Mouse (Mus musculus) limb, embryonic 11.5 days (tissue): ENCODE data around the gene Smim8. TPM values are rescaled to one million over a fixed set of nuclear protein-coding genes. Genes with fewer than 3 reads are reported as not detected.

Experiments used
- ATAC-seq: fragments of 200-750 bp; cut with Nextera tagmentation; 2 replicates; pipeline ENCODE4 v1.8.0; 2017; ENCODE audit warnings: low read depth; ENCODE audit not compliant: insufficient number of reproducible peaks, low FRiP score, low TSS enrichment
- DNase-seq: peaks from one replicate; pipeline ENCODE4 v3.0.0-alpha.2; 2015; ENCODE audit warnings: low spot score
- H3K27ac ChIP-seq: fragments of 300-500 bp; sonication (generic); replicated peaks from 2 replicates; pipeline ENCODE4 v1.5.1; 2014; ENCODE audit warnings: low read depth, mild to moderate bottlenecking, low read length
- H3K27me3 ChIP-seq: fragments of 300-500 bp; sonication (generic); 2 replicates; pipeline ENCODE4 v1.6.1; 2014; ENCODE audit warnings: mild to moderate bottlenecking, low read length, mixed read lengths; ENCODE audit not compliant: control insufficient read depth, insufficient read depth
- H3K36me3 ChIP-seq: fragments of 300-500 bp; sonication (generic); 2 replicates; pipeline ENCODE4 v1.6.1; 2014; ENCODE audit warnings: mild to moderate bottlenecking, low read length, moderate library complexity, mixed read lengths; ENCODE audit not compliant: control insufficient read depth, insufficient read depth
- H3K4me1 ChIP-seq: fragments of 300-500 bp; sonication (generic); 2 replicates; pipeline ENCODE4 v1.6.1; 2014; ENCODE audit warnings: low read length, mixed read lengths; ENCODE audit not compliant: control insufficient read depth, insufficient read depth
- H3K4me2 ChIP-seq: fragments of 300-500 bp; sonication (generic); 2 replicates; pipeline ENCODE4 v1.6.1; 2014; ENCODE audit warnings: low read depth, mild to moderate bottlenecking, moderate library complexity; ENCODE audit not compliant: severe bottlenecking
- H3K4me3 ChIP-seq: fragments of 300-500 bp; sonication (generic); 2 replicates; pipeline ENCODE4 v1.5.1; 2014; ENCODE audit warnings: low read depth, low read length
- H3K9ac ChIP-seq: fragments of 300-500 bp; sonication (generic); 2 replicates; pipeline ENCODE4 v1.6.1; 2014; ENCODE audit warnings: mild to moderate bottlenecking, low read length
- H3K9me3 ChIP-seq: fragments of 300-500 bp; sonication (generic); 2 replicates; pipeline ENCODE4 v1.6.1; 2016; ENCODE audit warnings: low read length; ENCODE audit not compliant: control insufficient read depth
- WGBS: fragments of 180-500 bp; shearing (Covaris S2); extraction: QIAGEN DNeasy Blood & Tissue Kit; methylation state at CpG from one replicate; pipeline ENCODE4 v1.1.7; 2014; 5-methylcytosine and 5-hydroxymethylcytosine counted together
- polyA plus RNA-seq: library from polyadenylated mRNA; unstranded; fragments of >200 nt; fragmentation: Nextera tagmentation; extraction: Ambion mirVana; gene quantifications from 2 replicates; pipeline ENCODE4 v1.2.1, GENCODE M21; 2014

Gene Smim8
- 36.5 and 37.1 TPM in 2 replicates for polyA plus RNA-seq

GRCm38 (mm10) chr4:34777677-34778527 is at the start of gene Smim8:
Gene Smim8, minus strand, starts transcription at chr4:34778423.
- ATAC-seq (peak; percentile 90; the same call in 1 of the 2 replicates), DNase-seq (peak; percentile 98)
- no peak within 1 kb of the TSS; the same call in 1 of the 2 replicates for H3K27ac ChIP-seq
- peak within 1 kb of the TSS; percentile 33 for H3K4me2 ChIP-seq
- 6% methylated on average over 40 of the region's 40 CpGs for WGBS
- peak within 1 kb of the TSS; percentile 66 for H3K9ac ChIP-seq
- H3K4me1 ChIP-seq: no peaks in the 10 kb centered on the region
- no peaks in the 10 kb centered on the region for H3K36me3 ChIP-seq
- no peaks in the 10 kb centered on the region for H3K9me3 ChIP-seq
- no peaks in the 10 kb centered on the region for H3K27me3 ChIP-seq
- H3K4me3 ChIP-seq: peak within 1 kb of the TSS; percentile 61

DNA sequence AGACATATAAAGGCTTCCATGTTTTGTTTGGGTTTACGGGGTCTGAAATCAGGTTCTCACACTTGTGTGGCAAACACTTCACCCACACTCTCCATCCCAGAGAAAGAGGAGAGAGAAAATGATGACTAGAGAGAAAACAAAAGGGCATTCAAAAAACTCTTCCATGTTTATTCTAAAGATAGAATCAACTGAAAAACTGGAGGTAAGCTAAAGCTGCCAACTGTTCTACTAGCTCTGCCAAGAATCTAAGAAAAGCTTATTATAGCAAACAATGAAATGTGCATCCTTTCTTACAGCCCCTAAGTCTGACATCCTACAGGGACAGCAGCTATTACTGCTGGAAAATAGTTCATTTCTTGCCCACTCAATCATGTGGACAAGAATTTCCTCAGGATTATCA is 45.7 kb upstream of the Smim8 start:
- 100% methylated on average over 1 of the region's 1 CpGs for WGBS
- H3K4me2 ChIP-seq: no peak overlapping the region
- ATAC-seq (no peak), DNase-seq (no peak)
- no peaks in the 10 kb centered on the region for H3K4me1 ChIP-seq
- H3K27me3 ChIP-seq: no peaks in the 10 kb centered on the region
- no peaks in the 10 kb centered on the region for H3K9me3 ChIP-seq
- H3K9ac ChIP-seq: no peak overlapping the region
- H3K36me3 ChIP-seq: peaks cover 4% of the 10 kb centered on the region; the same call in 1 of the 2 replicates
- no peak overlapping the region for H3K4me3 ChIP-seq
- no peak overlapping the region for H3K27ac ChIP-seq

DNA sequence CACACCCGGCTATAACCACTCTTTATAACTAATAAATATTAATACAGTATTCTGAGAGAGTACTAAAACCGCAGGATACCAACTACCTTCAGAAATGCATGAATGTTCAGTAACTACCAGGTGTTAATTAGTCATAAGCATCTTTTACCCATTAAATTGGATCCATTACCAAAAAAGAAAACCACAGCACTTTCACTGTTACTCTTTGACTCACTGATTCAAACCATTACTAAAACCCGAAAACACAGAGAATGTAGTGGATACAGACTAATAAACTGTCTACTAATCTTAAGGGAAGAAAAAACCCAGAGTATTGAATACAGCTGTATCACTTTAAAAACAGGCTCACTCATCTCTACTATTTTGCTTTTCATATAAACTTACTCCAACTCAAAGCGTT is 41.7 kb upstream of the Smim8 start:
- no peaks in the 10 kb centered on the region for H3K4me1 ChIP-seq
- H3K4me3 ChIP-seq: no peak overlapping the region
- no peaks in the 10 kb centered on the region for H3K9me3 ChIP-seq
- DNase-seq: no peak
- no peak overlapping the region for H3K4me2 ChIP-seq
- H3K27ac ChIP-seq: no peak overlapping the region
- H3K9ac ChIP-seq: no peak overlapping the region
- H3K36me3 ChIP-seq: peaks cover 10% of the 10 kb centered on the region; the same call in 1 of the 2 replicates
- 89% methylated on average over 4 of the region's 4 CpGs for WGBS
- ATAC-seq: no peak
- no peaks in the 10 kb centered on the region for H3K27me3 ChIP-seq

DNA sequence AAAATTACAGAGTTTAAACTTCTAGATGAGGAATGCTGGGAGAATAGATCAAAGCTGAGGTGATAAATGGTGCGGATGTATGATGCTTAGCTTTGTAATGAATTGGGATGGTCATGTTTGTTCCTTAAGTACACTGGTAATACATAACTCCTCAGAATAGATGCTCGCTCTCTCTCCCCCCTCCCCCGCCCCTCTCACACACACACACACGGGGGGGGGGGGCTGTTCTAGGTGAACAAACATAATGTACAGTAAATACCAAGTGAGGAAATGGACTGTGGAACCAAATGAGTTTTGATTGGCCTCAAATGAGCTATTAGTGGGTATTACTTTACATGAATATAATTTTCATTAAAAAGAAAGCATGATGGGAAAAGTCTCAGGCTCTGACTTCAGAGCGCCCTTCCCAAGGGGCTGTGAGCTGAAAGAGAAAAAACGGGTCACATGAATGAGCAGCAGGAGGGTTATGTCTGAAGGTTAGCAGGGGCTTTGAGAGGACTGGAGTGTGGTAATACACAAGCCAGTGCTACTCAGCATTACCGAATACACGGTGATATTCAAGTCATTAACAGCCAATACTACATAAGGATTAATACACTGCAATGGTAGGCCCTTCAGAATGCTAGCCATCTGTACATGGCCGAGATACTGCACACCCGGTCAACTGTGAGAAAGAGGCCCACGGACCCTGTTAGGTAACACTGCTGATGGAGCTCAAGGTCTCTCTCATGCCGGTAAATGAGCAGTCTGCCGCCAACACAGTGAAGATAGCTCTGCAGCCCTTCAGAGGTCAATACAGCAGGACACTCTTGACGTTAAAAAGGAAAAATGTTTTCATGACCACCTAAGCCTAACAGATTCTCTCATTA is 23.2 kb upstream of the Smim8 start:
- Histone ChIP-seq H3K4me3 (no peak overlapping the region), H3K9me3 (no peaks in the 10 kb centered on the region), H3K27me3 (no peaks in the 10 kb centered on the region), H3K4me2 (no peak overlapping the region), H3K9ac (no peak overlapping the region), H3K36me3 (peaks cover 3% of the 10 kb centered on the region; the same call in 1 of the 2 replicates), H3K4me1 (no peaks in the 10 kb centered on the region), H3K27ac (no peak overlapping the region)
- DNase-seq: no peak
- 0 out of 2 replicates have a peak, but pooled peaks have one; percentile 9 for ATAC-seq
- WGBS: 85% methylated on average over 14 of the region's 14 CpGs

- no peaks in the 10 kb centered on the region for H3K9me3 ChIP-seq
- H3K36me3 ChIP-seq: no peaks in the 10 kb centered on the region
- ATAC-seq (no peak), DNase-seq (no peak)
- no peaks in the 10 kb centered on the region for H3K27me3 ChIP-seq
- H3K27ac ChIP-seq: no peak overlapping the region
- no peaks in the 10 kb centered on the region for H3K4me1 ChIP-seq
- H3K4me2 ChIP-seq: no peak overlapping the region
- H3K9ac ChIP-seq: no peak overlapping the region
- H3K4me3 ChIP-seq: no peak overlapping the region
- WGBS: 89% methylated on average over 2 of the region's 2 CpGs
Observed at GRCm38 (mm10) chr4:34798005-34798404, 19.8 kb upstream of the Smim8 start.

DNA sequence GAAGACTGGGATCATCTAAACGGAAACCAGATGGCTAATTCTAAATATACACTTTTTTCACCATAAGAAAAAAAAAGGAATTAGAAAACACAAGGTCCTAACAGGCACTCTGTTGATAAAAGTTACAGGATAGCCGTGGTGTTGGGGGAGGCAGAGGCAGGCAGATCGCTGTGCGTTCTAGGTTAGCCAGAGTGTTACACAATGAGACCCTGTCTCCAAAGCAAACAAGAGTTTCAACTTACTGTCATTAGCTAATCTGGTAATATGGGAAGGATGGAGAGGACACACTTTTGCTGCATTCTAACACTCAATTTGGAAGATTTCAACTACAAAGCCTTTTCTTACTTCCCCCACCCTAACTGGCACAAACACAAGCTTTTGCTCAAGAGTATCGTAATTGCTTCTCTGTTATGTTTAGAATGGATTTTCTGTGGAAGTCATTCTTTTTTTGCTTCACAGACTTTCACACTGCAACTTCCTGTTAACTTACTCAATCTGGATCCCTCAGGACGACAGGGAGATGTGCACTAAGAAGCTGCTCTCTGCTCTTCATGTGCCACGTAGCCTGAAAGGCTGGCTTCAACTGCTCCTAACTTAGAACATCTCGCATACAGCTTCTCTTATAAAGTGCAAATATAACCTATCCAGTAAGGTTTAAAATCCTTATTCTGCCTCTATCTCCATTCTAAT is 19.2 kb upstream of the Smim8 start:
- Histone ChIP-seq H3K4me2 (no peak overlapping the region), H3K4me1 (no peaks in the 10 kb centered on the region), H3K36me3 (no peaks in the 10 kb centered on the region), H3K9ac (no peak overlapping the region), H3K4me3 (no peak overlapping the region), H3K27me3 (no peaks in the 10 kb centered on the region), H3K27ac (no peak overlapping the region), H3K9me3 (no peaks in the 10 kb centered on the region)
- 84% methylated on average over 8 of the region's 8 CpGs for WGBS
- ATAC-seq: no peak
- no peak for DNase-seq

GRCm38 (mm10) chr4:34796294-34796693 is 18.1 kb upstream of the Smim8 start:
- ATAC-seq (no peak), DNase-seq (no peak)
- Histone ChIP-seq H3K9ac (no peak overlapping the region), H3K9me3 (no peaks in the 10 kb centered on the region), H3K27ac (no peak overlapping the region), H3K4me1 (no peaks in the 10 kb centered on the region), H3K27me3 (no peaks in the 10 kb centered on the region), H3K4me3 (no peak overlapping the region), H3K36me3 (no peaks in the 10 kb centered on the region), H3K4me2 (no peak overlapping the region)
- WGBS: 82% methylated on average over 5 of the region's 5 CpGs

GRCm38 (mm10) chr4:34786476-34786875 is 8.3 kb upstream of the Smim8 start:
- H3K9ac ChIP-seq: no peak overlapping the region
- no peak for ATAC-seq
- H3K27ac ChIP-seq: no peak overlapping the region
- H3K4me1 ChIP-seq: no peaks in the 10 kb centered on the region
- WGBS: 78% methylated on average over 3 of the region's 3 CpGs
- H3K9me3 ChIP-seq: no peaks in the 10 kb centered on the region
- no peak overlapping the region for H3K4me3 ChIP-seq
- no peak overlapping the region for H3K4me2 ChIP-seq
- no peak for DNase-seq
- no peaks in the 10 kb centered on the region for H3K36me3 ChIP-seq
- H3K27me3 ChIP-seq: no peaks in the 10 kb centered on the region
